Mouse (Mus musculus) kidney, embryonic 15.5 days (tissue): ENCODE results near the gene Mapk9. TPM values are rescaled to one million over a fixed set of nuclear protein-coding genes. Genes with fewer than 3 reads are reported as not detected.

ENCODE experiments used
- ATAC-seq: fragments of 200-750 bp; cut with Nextera tagmentation; replicated peaks from 2 replicates; pipeline ENCODE4 v1.8.0; 2017; ENCODE audit warnings: moderate TSS enrichment; ENCODE audit not compliant: low FRiP score
- H3K27ac ChIP-seq: fragments of 300-500 bp; sonication (generic); 2 replicates; pipeline ENCODE4 v1.5.1; 2015; ENCODE audit warnings: mild to moderate bottlenecking, inconsistent platforms
- H3K27me3 ChIP-seq: fragments of 300-500 bp; sonication (generic); 2 replicates; pipeline ENCODE4 v1.6.1; 2015; ENCODE audit warnings: inconsistent platforms
- H3K36me3 ChIP-seq: fragments of 300-500 bp; sonication (generic); 2 replicates; pipeline ENCODE4 v1.6.1; 2015; ENCODE audit warnings: inconsistent platforms
- H3K4me1 ChIP-seq: fragments of 300-500 bp; sonication (generic); 2 replicates; pipeline ENCODE4 v1.6.1; 2015; ENCODE audit warnings: inconsistent platforms
- H3K4me2 ChIP-seq: fragments of 300-500 bp; sonication (generic); 2 replicates; pipeline ENCODE4 v1.6.1; 2015; ENCODE audit warnings: moderate library complexity, mild to moderate bottlenecking, inconsistent platforms
- H3K4me3 ChIP-seq: fragments of 300-500 bp; sonication (generic); replicated peaks from 2 replicates; pipeline ENCODE4 v1.5.1; 2015; ENCODE audit warnings: mild to moderate bottlenecking, inconsistent platforms
- H3K9ac ChIP-seq: fragments of 300-500 bp; sonication (generic); 2 replicates; pipeline ENCODE4 v1.6.1; 2015; ENCODE audit warnings: mild to moderate bottlenecking, inconsistent platforms
- H3K9me3 ChIP-seq: fragments of 300-500 bp; sonication (generic); replicated peaks from 2 replicates; pipeline ENCODE4 v1.6.1; 2016; ENCODE audit warnings: inconsistent platforms
- WGBS: fragments of 180-500 bp; shearing (Covaris S2); methylation state at CpG from one replicate; pipeline ENCODE4 v1.1.7; 2015; ENCODE audit warnings: mixed read lengths; 5-methylcytosine and 5-hydroxymethylcytosine counted together
- polyA plus RNA-seq: library from polyadenylated mRNA; unstranded; fragments of >200 nt; fragmentation: Nextera tagmentation; extraction: Ambion mirVana; gene quantifications from 2 replicates; pipeline ENCODE4 v1.2.1, GENCODE M21; 2015

The Mapk9 gene
- polyA plus RNA-seq, 1 experiment from 2014 or later = 30.3 TPM

DNA sequence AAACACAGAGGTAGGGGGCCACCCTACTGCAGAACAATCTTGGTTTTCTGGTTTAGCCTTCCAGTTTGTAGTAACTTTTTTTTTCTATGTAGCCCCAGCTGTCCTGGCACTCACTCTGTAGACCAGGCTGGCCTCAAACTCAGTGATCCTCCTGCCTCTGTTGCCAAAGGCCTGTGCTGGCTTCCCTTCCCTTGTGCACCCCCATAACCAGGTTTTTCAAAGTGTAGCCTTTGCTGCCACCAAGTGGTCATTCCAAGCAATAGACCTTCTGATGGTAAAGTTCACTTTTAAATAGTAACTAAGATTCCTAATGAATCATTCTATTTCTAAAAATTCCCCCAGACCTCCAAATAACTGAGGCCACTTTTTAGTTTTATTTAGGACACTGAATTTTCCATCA is 23.2 kb downstream of the Mapk9 start:
- Histone ChIP-seq H3K4me3 (no peak overlapping the region), H3K36me3 (peaks cover 65% of the 10 kb centered on the region), H3K9ac (no peak overlapping the region), H3K27ac (no peak overlapping the region), H3K9me3 (no peaks in the 10 kb centered on the region), H3K4me2 (no peak overlapping the region), H3K27me3 (no peaks in the 10 kb centered on the region), H3K4me1 (no peaks in the 10 kb centered on the region)
- ATAC-seq = 0 out of 2 replicates have a peak, but pooled peaks have one; percentile 40

DNA sequence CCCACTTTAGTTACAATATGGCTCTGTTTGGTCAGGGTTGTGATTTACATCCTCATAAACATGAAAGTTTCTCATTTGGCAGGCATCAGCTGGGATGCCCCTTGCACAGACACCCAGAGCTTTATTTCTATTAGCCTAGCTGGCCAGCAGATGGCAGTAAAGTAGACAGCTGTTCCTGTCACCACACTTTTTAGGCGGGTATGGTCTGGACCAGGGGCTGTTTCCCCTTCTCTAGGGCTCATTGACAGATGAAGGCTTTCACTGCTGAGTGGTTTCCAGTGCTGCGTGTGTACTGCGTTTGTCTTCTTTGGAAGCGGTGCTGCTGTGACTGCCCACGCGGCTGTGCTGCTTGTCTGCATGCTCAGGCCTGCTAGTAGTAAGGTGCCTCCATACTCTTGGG is 25.4 kb downstream of the Mapk9 start:
- no peak overlapping the region for H3K4me3 ChIP-seq
- WGBS = 51% methylated on average over 6 of the region's 6 CpGs
- H3K9me3 ChIP-seq = no peaks in the 10 kb centered on the region
- no peak for ATAC-seq
- H3K36me3 ChIP-seq = peaks cover 66% of the 10 kb centered on the region
- H3K4me1 ChIP-seq = peaks cover under 1% of the 10 kb centered on the region; the same call in 1 of the 2 replicates
- H3K27ac ChIP-seq = no peak overlapping the region
- H3K9ac ChIP-seq = no peak overlapping the region
- H3K4me2 ChIP-seq = no peak overlapping the region
- H3K27me3 ChIP-seq = no peaks in the 10 kb centered on the region

DNA sequence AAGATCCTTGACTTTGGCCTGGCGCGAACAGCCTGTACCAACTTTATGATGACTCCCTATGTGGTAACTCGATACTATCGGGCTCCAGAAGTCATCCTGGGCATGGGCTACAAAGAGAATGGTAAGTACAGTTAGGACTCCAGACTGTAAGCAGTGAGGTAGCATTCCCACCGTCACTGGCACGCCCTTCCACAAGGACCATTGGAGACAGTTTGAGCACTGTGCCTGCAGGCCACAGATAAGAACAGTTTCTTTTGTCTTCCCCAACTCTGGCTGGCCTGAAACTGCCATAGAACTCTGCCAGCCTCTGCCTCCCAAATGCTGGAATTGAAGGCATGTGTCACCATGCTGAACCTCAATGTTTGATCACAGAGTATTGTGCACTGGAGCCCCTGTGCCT is 26.2 kb downstream of the Mapk9 start:
- 93% methylated on average over 6 of the region's 6 CpGs for WGBS
- no peak overlapping the region for H3K4me2 ChIP-seq
- no peaks in the 10 kb centered on the region for H3K27me3 ChIP-seq
- no peaks in the 10 kb centered on the region for H3K9me3 ChIP-seq
- H3K27ac ChIP-seq = no peak overlapping the region
- ATAC-seq = no peak
- H3K36me3 ChIP-seq = peaks cover 60% of the 10 kb centered on the region
- H3K4me3 ChIP-seq = no peak overlapping the region
- peaks cover 6% of the 10 kb centered on the region; the same call in 1 of the 2 replicates for H3K4me1 ChIP-seq
- no peak overlapping the region for H3K9ac ChIP-seq

DNA sequence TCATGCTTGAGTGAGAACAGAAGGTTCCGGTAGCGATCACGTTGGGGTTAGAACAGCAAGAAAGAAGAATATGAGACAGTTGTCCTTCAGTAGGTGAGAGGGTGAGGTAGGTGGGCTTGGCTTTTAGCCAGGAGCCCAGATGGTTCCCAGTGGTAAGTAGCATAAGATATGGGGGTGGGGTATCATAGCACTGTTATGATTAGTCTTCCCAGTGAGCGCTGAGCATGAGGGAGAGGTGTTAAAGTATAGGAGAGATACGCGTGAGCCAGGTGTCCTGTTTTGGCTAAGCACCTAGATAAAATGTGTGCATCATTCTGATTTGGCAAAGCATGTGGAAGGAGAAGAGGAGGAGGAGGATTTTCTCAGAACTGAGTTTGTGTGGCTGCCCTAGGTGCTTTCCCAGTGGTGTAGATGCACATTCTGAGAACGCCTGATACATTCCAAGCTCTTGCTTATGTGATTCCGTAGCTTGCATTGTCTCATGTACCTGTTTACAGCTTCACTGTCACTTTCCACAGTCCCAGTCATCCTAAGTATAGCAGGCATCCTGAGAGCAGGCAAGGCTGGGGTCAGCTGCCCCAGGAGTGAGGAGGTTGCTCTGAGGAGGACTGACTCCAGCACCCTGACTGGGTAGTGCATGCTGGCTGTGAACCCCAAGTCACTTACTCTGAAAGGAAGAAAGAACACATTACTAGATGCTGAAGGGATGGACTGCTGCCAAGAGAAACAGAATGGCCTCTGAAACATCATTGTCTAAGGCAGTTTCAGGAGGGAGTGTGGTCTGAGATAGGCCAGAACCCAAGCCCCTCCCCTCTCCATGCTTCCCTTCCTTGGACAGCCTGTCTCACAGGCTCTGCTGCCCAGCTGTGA is 30.6 kb downstream of the Mapk9 start:
- Histone ChIP-seq H3K9ac (no peak overlapping the region), H3K9me3 (no peaks in the 10 kb centered on the region), H3K27ac (peak overlapping the region; percentile 49; the same call in 1 of the 2 replicates), H3K4me3 (no peak overlapping the region), H3K36me3 (peaks cover 68% of the 10 kb centered on the region), H3K4me1 (peaks cover 6% of the 10 kb centered on the region; the same call in 1 of the 2 replicates), H3K4me2 (no peak overlapping the region), H3K27me3 (no peaks in the 10 kb centered on the region)
- 0 out of 2 replicates have a peak, but pooled peaks have one; percentile 40 for ATAC-seq
- WGBS = 79% methylated on average over 8 of the region's 8 CpGs

DNA sequence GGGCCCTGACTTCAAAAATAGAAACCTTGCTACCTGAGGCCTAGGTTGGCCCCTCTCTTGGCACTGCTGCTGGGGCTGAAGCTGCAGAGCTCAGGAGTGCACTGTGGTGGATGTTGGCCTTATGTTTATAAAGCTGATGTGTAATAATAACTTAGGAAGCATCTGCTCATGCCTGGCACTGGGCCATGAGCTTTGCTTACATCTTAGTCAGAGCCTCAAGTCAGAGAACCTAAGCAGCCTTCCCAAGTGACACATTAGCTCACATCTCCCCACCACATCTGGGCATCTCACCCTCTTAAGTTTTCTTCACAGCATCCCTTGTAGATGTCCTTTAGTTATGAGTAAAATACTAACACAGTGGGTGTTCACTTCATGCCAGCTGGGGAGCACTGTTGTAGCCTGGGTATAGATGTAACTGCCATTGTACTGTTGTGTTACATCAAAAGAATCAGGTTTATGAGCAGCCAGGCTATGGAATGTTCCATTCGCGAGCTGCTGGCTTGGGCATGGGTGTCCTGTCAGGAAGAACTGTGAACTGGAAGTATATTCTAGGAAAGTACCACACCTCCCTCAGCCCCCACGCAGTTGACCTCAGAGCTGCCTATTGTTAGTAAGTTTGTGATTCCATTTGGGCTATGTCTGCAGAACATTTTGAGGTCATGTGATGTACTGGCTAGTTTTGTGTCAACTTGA is 33.5 kb downstream of the Mapk9 start:
- Histone ChIP-seq H3K4me3 (no peak overlapping the region), H3K36me3 (peaks cover 63% of the 10 kb centered on the region), H3K4me1 (peaks cover 6% of the 10 kb centered on the region; the same call in 1 of the 2 replicates), H3K4me2 (no peak overlapping the region), H3K27me3 (no peaks in the 10 kb centered on the region), H3K27ac (no peak overlapping the region), H3K9ac (no peak overlapping the region), H3K9me3 (no peaks in the 10 kb centered on the region)
- ATAC-seq = no peak
- 85% methylated on average over 3 of the region's 3 CpGs for WGBS

DNA sequence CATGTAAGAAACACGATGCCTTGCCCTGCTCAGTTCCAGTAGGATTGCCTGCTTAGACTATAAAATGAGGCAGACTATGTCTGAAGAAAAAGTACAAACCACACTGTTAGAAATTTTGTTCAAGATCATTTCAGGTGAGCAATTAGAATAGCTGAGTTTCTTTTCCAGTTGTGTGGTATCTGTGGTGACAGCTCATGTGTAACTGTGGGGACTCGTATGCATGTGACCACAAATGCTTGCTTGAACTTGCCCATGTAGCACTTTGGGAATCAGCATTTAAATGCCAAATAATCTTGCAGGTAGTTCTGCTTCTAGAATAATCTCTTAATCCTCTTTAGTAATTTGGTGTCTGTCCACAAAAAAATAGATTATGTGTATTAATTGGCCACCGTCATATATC is 36.8 kb downstream of the Mapk9 start:
- H3K4me3 ChIP-seq = no peak overlapping the region
- 92% methylated on average over 3 of the region's 3 CpGs for WGBS
- no peak overlapping the region for H3K9ac ChIP-seq
- peaks cover 59% of the 10 kb centered on the region for H3K36me3 ChIP-seq
- no peak for ATAC-seq
- H3K4me2 ChIP-seq = no peak overlapping the region
- H3K27me3 ChIP-seq = no peaks in the 10 kb centered on the region
- H3K9me3 ChIP-seq = no peaks in the 10 kb centered on the region
- no peak overlapping the region for H3K27ac ChIP-seq
- no peaks in the 10 kb centered on the region for H3K4me1 ChIP-seq

DNA sequence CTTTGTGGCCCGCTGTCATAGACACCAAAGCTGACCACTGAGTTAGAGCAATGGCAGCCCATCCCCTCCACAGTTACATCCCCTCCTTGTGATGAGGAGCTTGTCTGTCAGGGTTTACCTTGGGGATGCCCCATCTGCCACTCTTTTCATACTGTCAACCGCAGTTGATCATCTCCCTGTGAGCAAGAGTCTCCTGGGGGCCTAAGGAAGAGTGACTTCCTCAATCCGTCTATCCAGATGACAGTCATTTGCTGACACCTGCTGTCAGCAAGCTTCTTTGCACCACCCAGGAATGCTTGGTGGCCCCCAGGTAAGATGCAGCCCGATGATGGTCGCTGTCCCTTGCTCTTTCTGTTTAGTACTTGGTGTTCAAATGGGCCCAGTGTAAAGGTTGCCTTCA is 41.9 kb downstream of the Mapk9 start:
- Histone ChIP-seq H3K27me3 (no peaks in the 10 kb centered on the region), H3K4me1 (no peaks in the 10 kb centered on the region), H3K9me3 (no peaks in the 10 kb centered on the region), H3K36me3 (peaks cover 28% of the 10 kb centered on the region), H3K4me2 (no peak overlapping the region), H3K9ac (no peak overlapping the region), H3K27ac (no peak overlapping the region), H3K4me3 (no peak overlapping the region)
- no peak for ATAC-seq
- 90% methylated on average over 5 of the region's 5 CpGs for WGBS

DNA sequence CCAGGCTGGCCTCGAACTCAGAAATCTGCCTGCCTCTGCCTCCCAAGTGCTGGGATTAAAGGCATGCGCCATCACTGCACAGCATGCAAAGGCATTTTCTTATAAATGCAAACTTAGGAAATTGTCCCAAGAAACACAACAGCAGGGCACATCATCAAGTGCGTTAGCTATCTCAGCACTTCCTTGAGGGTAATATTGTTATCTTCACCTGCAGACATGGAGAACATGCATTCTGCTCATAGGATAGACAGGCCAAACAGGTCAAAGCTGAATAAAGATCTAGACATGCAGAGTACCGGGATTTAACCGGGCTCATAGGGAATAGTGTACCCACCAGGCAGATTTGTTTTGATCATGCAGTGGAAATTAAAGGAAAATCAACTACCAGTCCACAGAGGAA is 45.4 kb downstream of the Mapk9 start:
- Histone ChIP-seq H3K4me3 (no peak overlapping the region), H3K27ac (no peak overlapping the region), H3K4me1 (no peaks in the 10 kb centered on the region), H3K27me3 (0 out of 2 replicates have a peak, but pooled peaks cover 4% of the 10 kb centered on the region), H3K4me2 (no peak overlapping the region), H3K9ac (no peak overlapping the region), H3K9me3 (no peaks in the 10 kb centered on the region), H3K36me3 (peaks cover 10% of the 10 kb centered on the region; the same call in 1 of the 2 replicates)
- no peak for ATAC-seq
- 89% methylated on average over 5 of the region's 5 CpGs for WGBS

DNA sequence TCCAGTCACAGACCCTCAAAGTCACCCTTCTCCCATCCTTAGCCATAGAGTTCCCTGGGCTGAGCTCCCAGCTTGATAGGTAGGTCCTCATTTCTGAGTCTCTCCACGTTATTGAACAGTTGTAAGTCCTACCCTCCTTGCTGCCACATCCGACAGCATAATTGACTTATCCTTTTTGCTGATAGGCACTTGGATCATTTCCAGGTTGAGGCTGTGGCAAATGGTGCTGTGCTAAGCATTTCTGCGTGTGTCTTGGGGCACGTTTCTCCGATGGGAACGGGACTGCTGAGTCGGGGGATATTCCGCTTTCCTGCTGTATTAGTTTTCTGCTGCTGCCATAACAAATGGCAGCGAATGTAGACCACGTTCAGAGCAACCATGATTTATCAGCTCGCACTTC is 47.3 kb downstream of the Mapk9 start:
- Histone ChIP-seq H3K27me3 (peaks cover 6% of the 10 kb centered on the region), H3K27ac (no peak overlapping the region), H3K4me3 (no peak overlapping the region), H3K36me3 (peaks cover 6% of the 10 kb centered on the region; the same call in 1 of the 2 replicates), H3K4me2 (no peak overlapping the region), H3K9ac (no peak overlapping the region), H3K9me3 (no peaks in the 10 kb centered on the region), H3K4me1 (no peaks in the 10 kb centered on the region)
- WGBS = 62% methylated on average over 11 of the region's 11 CpGs
- no peak for ATAC-seq

DNA sequence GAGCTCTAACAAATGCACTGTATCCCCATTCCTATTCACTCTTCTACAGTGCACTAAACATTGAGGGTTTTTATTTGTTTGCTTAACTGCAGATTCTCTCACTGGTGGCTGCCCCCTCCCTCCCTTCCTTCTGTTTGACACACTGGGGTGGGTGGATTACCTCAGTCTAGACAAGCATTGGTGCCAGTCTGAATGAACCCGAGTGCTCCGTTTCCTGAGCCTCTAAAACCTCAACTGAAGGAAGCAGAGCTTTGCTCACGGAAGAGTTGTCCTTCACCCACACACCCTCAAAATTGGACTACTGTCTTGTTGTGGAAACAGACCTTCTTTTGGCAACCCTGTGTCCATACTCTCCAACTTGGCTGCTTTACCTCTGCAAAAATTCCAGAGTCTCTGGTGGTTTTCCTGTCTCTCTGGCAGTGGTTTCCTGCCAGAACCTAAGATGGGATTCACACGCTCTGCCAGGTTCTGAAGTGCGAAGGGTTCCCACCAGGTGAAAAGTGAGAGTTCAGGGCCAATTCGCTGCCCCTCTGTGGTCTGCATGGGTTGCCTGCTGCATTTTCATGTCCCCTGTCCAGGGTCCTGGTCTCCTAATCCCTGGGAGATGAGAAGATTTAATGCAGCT is 49.5 kb downstream of the Mapk9 start:
- WGBS = 57% methylated on average over 6 of the region's 6 CpGs
- H3K4me1 ChIP-seq = peaks cover 8% of the 10 kb centered on the region
- H3K4me3 ChIP-seq = no peak overlapping the region
- H3K9ac ChIP-seq = no peak overlapping the region
- no peak overlapping the region for H3K27ac ChIP-seq
- no peaks in the 10 kb centered on the region for H3K9me3 ChIP-seq
- H3K36me3 ChIP-seq = no peaks in the 10 kb centered on the region
- no peak overlapping the region for H3K4me2 ChIP-seq
- no peak for ATAC-seq
- H3K27me3 ChIP-seq = peaks cover 29% of the 10 kb centered on the region

DNA sequence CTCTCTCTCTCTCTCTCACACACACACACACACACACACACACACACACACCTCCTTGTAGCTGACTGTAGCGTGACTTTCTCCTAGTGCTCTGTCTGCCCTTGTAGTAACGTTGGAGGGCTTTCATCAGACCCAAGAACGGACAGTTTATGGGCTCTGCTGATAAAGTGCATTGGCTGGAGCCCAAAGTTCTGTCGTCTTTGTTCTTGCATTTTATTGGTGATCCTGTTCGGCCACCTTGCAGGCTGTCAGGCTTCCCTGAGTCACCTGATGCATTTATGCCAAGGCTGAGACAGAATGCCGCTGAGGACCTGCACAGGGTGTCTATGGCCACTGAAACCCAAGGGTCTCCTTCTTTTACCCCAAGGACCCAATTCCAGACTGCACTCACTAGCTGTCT is 53.5 kb downstream of the Mapk9 start:
- H3K9me3 ChIP-seq = no peaks in the 10 kb centered on the region
- H3K4me2 ChIP-seq = no peak overlapping the region
- ATAC-seq = no peak
- no peaks in the 10 kb centered on the region for H3K36me3 ChIP-seq
- peaks cover 46% of the 10 kb centered on the region for H3K27me3 ChIP-seq
- H3K4me1 ChIP-seq = peaks cover 20% of the 10 kb centered on the region
- H3K9ac ChIP-seq = no peak overlapping the region
- H3K27ac ChIP-seq = no peak overlapping the region
- H3K4me3 ChIP-seq = no peak overlapping the region
- 35% methylated on average over 6 of the region's 6 CpGs for WGBS
